Mouse (Mus musculus): Measurements from ENCODE around the gene Wsb1. TPM values are rescaled to one million over a fixed set of nuclear protein-coding genes. Genes with fewer than 3 reads are reported as not detected.

The Wsb1 gene
- polyA plus RNA-seq, 1 experiment from 2014 or later = 505 TPM

DNA sequence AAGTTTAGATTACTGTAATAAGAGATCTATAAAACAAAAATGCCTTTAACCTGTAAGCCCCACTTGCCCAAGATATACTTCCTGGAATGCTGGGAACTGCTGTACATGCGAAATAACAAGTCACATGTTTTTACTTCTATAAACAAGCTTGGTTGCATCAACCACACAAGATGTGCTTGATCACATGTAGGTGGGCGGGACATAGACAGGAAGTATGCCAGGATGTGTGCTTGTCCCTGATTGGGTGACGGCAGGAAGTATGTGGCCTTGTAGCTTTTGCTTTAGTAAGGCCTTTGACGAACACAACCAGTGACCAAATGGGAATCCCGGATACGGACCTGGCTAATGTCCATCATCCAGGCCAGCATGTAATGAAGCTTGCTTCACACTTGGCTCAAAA lies 31.1 kb downstream of the Wsb1 start:
- Histone ChIP-seq H3K4me1 (replicated peaks; ENCODE audit: control insufficient read depth, insufficient read depth, low read length) (0 out of 2 replicates have a peak, but pooled peaks cover 3% of the 10 kb centered on the region), H3K27me3 (replicated peaks; ENCODE audit: control insufficient read depth, insufficient read depth, low read length) (no peaks in the 10 kb centered on the region), H3K9ac (replicated peaks; ENCODE audit: low read depth, low read length) (no peak overlapping the region), H3K27ac (ENCODE audit: low read length) (no peak overlapping the region), H3K4me2 (ENCODE audit: low read length) (no peak overlapping the region), H3K9me3 (ENCODE audit: control insufficient read depth, low read length) (no peaks in the 10 kb centered on the region), H3K4me3 (replicated peaks; ENCODE audit: low read length) (no peak overlapping the region), H3K36me3 (ENCODE audit: control insufficient read depth, insufficient read depth) (no peaks in the 10 kb centered on the region)
- ATAC-seq = no peak
- 94% methylated on average over 6 of the region's 6 CpGs for WGBS

DNA sequence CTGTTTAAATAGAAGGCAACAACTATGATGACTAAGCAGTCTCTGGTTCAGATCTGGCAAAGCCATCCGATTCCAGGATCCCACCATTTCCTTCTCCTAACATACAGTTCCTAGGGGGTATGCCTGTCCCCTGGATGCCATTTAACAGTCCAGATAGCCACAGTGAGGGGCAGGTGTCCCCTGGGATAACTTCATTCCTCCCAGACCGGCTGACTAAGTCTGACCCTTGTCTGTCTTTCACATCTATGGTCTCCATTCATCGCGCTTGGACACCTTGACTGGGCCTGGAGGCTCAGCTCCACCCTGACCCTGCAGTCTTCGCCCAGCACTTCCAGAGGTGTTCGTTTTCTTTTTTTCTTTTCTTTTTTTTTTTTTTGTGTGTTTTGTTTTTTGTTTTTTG lies 31.8 kb downstream of the Wsb1 start:
- H3K36me3 ChIP-seq (ENCODE audit: control insufficient read depth, insufficient read depth) = no peaks in the 10 kb centered on the region
- 0 out of 2 replicates have a peak, but pooled peaks cover 3% of the 10 kb centered on the region for H3K4me1 ChIP-seq (replicated peaks; ENCODE audit: control insufficient read depth, insufficient read depth, low read length)
- WGBS = 89% methylated on average over 6 of the region's 6 CpGs
- no peak overlapping the region for H3K27ac ChIP-seq (ENCODE audit: low read length)
- H3K27me3 ChIP-seq (replicated peaks; ENCODE audit: control insufficient read depth, insufficient read depth, low read length) = no peaks in the 10 kb centered on the region
- no peak overlapping the region for H3K4me2 ChIP-seq (ENCODE audit: low read length)
- no peak overlapping the region for H3K9ac ChIP-seq (replicated peaks; ENCODE audit: low read depth, low read length)
- no peaks in the 10 kb centered on the region for H3K9me3 ChIP-seq (ENCODE audit: control insufficient read depth, low read length)
- no peak for ATAC-seq
- no peak overlapping the region for H3K4me3 ChIP-seq (replicated peaks; ENCODE audit: low read length)

DNA sequence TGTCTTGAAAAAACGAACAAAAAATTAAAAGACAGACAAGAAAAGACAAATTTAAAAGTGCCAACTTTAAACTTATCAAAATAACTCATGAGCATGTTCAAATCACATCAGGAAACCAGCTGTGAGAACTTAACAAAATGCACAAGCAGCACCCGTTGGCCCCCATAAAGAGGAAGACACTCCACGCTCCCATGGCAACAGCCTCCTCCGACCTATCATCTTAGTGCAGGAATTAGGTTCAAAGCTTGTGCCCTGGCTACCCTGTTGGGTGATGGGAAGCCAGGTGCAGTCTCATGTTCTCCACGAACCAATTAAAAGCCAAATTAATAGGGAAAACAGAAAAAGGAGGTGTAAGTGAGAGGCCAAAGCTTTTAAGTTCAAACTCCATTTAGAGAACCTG lies 32.8 kb downstream of the Wsb1 start:
- H3K9me3 ChIP-seq (ENCODE audit: control insufficient read depth, low read length) = no peaks in the 10 kb centered on the region
- no peak overlapping the region for H3K27ac ChIP-seq (ENCODE audit: low read length)
- H3K27me3 ChIP-seq (replicated peaks; ENCODE audit: control insufficient read depth, insufficient read depth, low read length) = no peaks in the 10 kb centered on the region
- H3K4me3 ChIP-seq (replicated peaks; ENCODE audit: low read length) = no peak overlapping the region
- 69% methylated on average over 5 of the region's 5 CpGs for WGBS
- no peak for ATAC-seq
- no peaks in the 10 kb centered on the region for H3K36me3 ChIP-seq (ENCODE audit: control insufficient read depth, insufficient read depth)
- H3K4me2 ChIP-seq (ENCODE audit: low read length) = no peak overlapping the region
- H3K4me1 ChIP-seq (replicated peaks; ENCODE audit: control insufficient read depth, insufficient read depth, low read length) = 0 out of 2 replicates have a peak, but pooled peaks cover 3% of the 10 kb centered on the region
- no peak overlapping the region for H3K9ac ChIP-seq (replicated peaks; ENCODE audit: low read depth, low read length)

DNA sequence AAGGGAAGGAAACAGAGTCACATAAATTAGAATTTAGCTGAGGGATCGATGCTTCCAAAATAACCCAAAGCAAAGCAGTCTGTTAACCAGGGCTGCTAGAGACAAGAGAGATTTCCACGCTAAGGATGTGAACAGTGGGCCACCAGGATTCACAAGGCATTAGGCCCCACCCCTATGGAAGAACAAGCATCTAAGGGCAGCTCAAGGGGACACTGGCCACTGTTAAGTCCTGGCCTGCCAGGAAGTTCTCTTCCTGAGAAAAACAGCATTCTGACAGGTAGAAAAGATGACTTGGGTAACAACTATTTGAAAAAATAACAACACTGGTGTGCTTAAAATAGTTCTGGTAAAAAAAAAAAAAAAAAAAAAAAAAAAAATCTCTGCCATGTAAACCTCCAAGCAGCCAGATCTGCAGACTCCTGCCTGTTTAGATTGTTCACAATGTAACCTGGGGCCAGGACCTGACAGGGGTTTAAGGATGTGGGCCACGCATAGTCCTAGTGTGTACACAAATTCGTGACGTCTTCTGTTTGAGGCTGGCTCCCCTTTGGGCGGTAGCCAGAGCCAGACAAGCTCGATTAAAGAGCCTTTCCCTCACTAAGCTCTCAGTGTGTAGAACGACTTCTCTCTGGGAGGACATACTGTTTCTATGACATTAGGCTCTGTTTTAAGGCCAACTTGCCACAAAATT lies 35.4 kb downstream of the Wsb1 start:
- Histone ChIP-seq H3K9me3 (ENCODE audit: control insufficient read depth, low read length) (no peaks in the 10 kb centered on the region), H3K4me1 (replicated peaks; ENCODE audit: control insufficient read depth, insufficient read depth, low read length) (no peaks in the 10 kb centered on the region), H3K36me3 (ENCODE audit: control insufficient read depth, insufficient read depth) (no peaks in the 10 kb centered on the region), H3K27me3 (replicated peaks; ENCODE audit: control insufficient read depth, insufficient read depth, low read length) (no peaks in the 10 kb centered on the region), H3K27ac (ENCODE audit: low read length) (no peak overlapping the region), H3K4me3 (replicated peaks; ENCODE audit: low read length) (no peak overlapping the region), H3K9ac (replicated peaks; ENCODE audit: low read depth, low read length) (no peak overlapping the region), H3K4me2 (ENCODE audit: low read length) (no peak overlapping the region)
- WGBS = 79% methylated on average over 8 of the region's 8 CpGs
- ATAC-seq = no peak

DNA sequence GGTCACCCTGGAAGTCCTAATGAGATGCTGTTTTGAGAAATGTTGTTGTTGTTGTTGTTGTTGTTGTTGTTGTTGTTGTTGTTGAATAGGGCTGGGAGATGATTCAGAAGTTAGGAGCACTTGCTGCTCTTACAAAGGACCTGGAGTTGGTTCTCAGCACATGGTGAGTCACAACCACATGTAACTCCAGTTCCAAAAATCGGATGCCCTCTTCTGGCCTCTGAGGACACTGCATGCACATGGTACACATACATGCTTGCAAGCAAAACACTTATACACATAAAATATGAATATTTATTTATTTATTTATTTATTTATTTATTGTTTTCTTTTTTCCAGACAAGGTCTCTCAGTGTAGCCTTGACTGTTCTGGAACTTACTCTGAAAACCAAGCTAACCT lies 36.4 kb downstream of the Wsb1 start:
- ATAC-seq = no peak
- 96% methylated on average over 1 of the region's 1 CpGs for WGBS
- no peak overlapping the region for H3K27ac ChIP-seq (ENCODE audit: low read length)

DNA sequence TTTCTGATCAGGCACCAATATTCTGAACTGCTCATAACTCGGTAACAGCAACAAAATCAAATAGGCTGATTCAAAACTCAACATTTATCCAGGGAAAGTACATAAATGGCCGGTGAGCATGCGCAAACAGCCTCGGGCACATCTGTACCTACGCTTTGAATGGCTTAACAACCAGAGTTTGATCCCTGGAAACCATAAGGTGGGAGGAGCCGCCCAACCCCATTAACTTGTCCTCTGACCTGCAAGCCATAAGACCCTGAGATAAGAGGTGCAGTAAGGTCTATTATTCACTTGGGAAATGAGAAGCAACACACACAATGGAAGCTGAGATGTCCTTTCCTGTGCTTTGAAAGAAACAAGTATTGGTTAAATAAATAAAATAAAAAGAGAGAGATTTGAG lies 37.3 kb downstream of the Wsb1 start:
- no peak overlapping the region for H3K27ac ChIP-seq (ENCODE audit: low read length)
- H3K27me3 ChIP-seq (replicated peaks; ENCODE audit: control insufficient read depth, insufficient read depth, low read length) = no peaks in the 10 kb centered on the region
- H3K4me3 ChIP-seq (replicated peaks; ENCODE audit: low read length) = no peak overlapping the region
- ATAC-seq = no peak
- no peaks in the 10 kb centered on the region for H3K4me1 ChIP-seq (replicated peaks; ENCODE audit: control insufficient read depth, insufficient read depth, low read length)
- no peak overlapping the region for H3K9ac ChIP-seq (replicated peaks; ENCODE audit: low read depth, low read length)
- WGBS = 82% methylated on average over 6 of the region's 6 CpGs
- H3K9me3 ChIP-seq (ENCODE audit: control insufficient read depth, low read length) = no peaks in the 10 kb centered on the region
- no peak overlapping the region for H3K4me2 ChIP-seq (ENCODE audit: low read length)
- no peaks in the 10 kb centered on the region for H3K36me3 ChIP-seq (ENCODE audit: control insufficient read depth, insufficient read depth)

More for the DNA sequence above, 36.4 kb downstream of the Wsb1 start:
- H3K36me3 ChIP-seq (ENCODE audit: control insufficient read depth, insufficient read depth) = no peaks in the 10 kb centered on the region
- no peaks in the 10 kb centered on the region for H3K4me1 ChIP-seq (replicated peaks; ENCODE audit: control insufficient read depth, insufficient read depth, low read length)
- H3K9me3 ChIP-seq (ENCODE audit: control insufficient read depth, low read length) = no peaks in the 10 kb centered on the region
- H3K9ac ChIP-seq (replicated peaks; ENCODE audit: low read depth, low read length) = no peak overlapping the region
- H3K4me2 ChIP-seq (ENCODE audit: low read length) = no peak overlapping the region
- H3K4me3 ChIP-seq (replicated peaks; ENCODE audit: low read length) = no peak overlapping the region
- H3K27me3 ChIP-seq (replicated peaks; ENCODE audit: control insufficient read depth, insufficient read depth, low read length) = no peaks in the 10 kb centered on the region

DNA sequence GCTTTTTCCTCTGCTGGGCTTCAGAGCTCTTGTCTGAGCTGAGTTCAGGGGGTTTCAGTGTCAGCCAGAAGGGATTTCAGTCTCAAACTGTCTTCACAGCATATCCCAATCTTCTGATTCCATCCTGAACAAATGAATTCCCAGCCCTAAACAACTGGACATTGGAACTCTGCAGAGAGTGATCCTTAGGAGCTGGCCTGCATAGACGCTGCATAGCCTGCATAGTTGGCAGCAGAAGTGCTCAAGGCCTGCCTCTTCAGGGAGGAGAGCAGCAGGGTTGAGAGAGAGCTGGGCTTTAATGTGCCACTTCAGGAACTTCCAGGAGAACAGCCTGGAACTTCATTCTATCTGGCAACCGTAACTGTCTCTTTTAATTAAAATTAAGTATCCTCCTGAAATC lies 38.9 kb downstream of the Wsb1 start:
- H3K9ac ChIP-seq (replicated peaks; ENCODE audit: low read depth, low read length) = no peak overlapping the region

DNA sequence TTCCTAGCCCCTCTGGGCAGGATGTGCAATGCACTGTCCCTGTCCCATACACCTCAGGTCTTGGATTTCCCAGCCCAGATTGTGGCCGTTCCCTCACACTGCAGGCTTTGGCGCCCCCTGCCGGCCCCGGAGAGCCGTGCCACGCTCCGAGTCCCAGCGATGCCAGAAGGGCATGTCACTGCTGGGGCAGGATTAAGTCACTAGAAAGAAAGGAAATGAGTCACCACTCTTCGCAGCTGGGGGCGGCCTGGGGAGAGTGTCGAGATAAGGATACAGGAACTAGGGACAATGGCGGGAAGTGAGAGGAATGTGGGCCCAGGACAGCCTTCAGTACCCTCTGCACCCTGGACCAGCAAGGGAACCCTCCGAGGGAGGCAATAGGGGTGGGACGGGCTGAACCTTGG lies 40.5 kb downstream of the Wsb1 start:
- 11% methylated on average over 14 of the region's 14 CpGs for WGBS
- H3K27ac ChIP-seq (ENCODE audit: low read length) = no peak overlapping the region
- no peak overlapping the region for H3K4me2 ChIP-seq (ENCODE audit: low read length)
- no peaks in the 10 kb centered on the region for H3K4me1 ChIP-seq (replicated peaks; ENCODE audit: control insufficient read depth, insufficient read depth, low read length)
- peak; percentile 79 for ATAC-seq
- no peaks in the 10 kb centered on the region for H3K27me3 ChIP-seq (replicated peaks; ENCODE audit: control insufficient read depth, insufficient read depth, low read length)
- H3K9me3 ChIP-seq (ENCODE audit: control insufficient read depth, low read length) = no peaks in the 10 kb centered on the region
- H3K36me3 ChIP-seq (ENCODE audit: control insufficient read depth, insufficient read depth) = no peaks in the 10 kb centered on the region
- H3K4me3 ChIP-seq (replicated peaks; ENCODE audit: low read length) = no peak overlapping the region
- H3K9ac ChIP-seq (replicated peaks; ENCODE audit: low read depth, low read length) = no peak overlapping the region

More for the DNA sequence above, 38.9 kb downstream of the Wsb1 start:
- whole genome bisulfite sequencing = 76% methylated on average over 2 of the region's 2 CpGs
- Histone ChIP-seq H3K4me2 (ENCODE audit: low read length) (no peak overlapping the region), H3K27me3 (replicated peaks; ENCODE audit: control insufficient read depth, insufficient read depth, low read length) (no peaks in the 10 kb centered on the region), H3K4me3 (replicated peaks; ENCODE audit: low read length) (no peak overlapping the region), H3K27ac (ENCODE audit: low read length) (no peak overlapping the region), H3K9me3 (ENCODE audit: control insufficient read depth, low read length) (no peaks in the 10 kb centered on the region), H3K36me3 (ENCODE audit: control insufficient read depth, insufficient read depth) (no peaks in the 10 kb centered on the region), H3K4me1 (replicated peaks; ENCODE audit: control insufficient read depth, insufficient read depth, low read length) (no peaks in the 10 kb centered on the region)
- no peak for ATAC-seq

DNA sequence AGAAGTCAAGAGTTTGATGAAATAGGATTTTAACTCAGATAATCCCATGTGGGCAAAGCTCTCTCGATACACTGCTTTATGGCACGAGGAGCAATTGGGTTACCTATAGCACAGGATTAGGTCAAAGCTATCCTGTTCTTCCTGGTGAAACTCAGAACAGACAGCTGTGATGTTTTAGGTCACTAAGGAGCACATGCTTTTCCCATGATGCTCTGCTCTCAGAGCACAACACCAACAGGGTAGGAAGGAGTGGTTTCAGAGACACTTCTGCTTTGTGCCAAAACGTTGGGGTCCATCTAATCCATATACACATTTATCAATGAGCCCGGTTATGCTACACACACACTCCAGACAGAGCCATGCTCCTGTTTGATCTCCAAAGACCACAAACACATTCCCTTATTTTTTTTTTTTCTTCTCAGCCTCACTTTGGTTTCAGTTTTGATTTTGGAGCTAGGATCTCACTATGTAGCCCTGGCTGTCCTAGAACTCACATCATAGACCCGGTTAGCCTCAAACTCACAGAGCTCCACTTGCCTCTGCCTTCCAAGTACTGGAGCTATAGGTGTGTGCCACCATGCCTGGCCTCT lies 44.5 kb downstream of the Wsb1 start:
- Histone ChIP-seq H3K4me1 (replicated peaks; ENCODE audit: control insufficient read depth, insufficient read depth, low read length) (no peaks in the 10 kb centered on the region), H3K4me2 (ENCODE audit: low read length) (no peak overlapping the region), H3K9me3 (ENCODE audit: control insufficient read depth, low read length) (no peaks in the 10 kb centered on the region), H3K9ac (replicated peaks; ENCODE audit: low read depth, low read length) (no peak overlapping the region), H3K27me3 (replicated peaks; ENCODE audit: control insufficient read depth, insufficient read depth, low read length) (no peaks in the 10 kb centered on the region), H3K36me3 (ENCODE audit: control insufficient read depth, insufficient read depth) (no peaks in the 10 kb centered on the region), H3K27ac (ENCODE audit: low read length) (no peak overlapping the region), H3K4me3 (replicated peaks; ENCODE audit: low read length) (no peak overlapping the region)
- ATAC-seq = no peak
- WGBS = 88% methylated on average over 5 of the region's 5 CpGs

All from forebrain, embryonic 16.5 days (tissue).